Mouse (Mus musculus): ENCODE measurements around the gene Actn4. TPM values are rescaled to one million over a fixed set of nuclear protein-coding genes. Genes with fewer than 3 reads are reported as not detected.
A peak's percentile ranks its signal among the peaks of the same experiment; 100 is the strongest.

Gene Actn4
- total RNA-seq, 1 experiment from 2014 or later: 36.9 TPM

DNA sequence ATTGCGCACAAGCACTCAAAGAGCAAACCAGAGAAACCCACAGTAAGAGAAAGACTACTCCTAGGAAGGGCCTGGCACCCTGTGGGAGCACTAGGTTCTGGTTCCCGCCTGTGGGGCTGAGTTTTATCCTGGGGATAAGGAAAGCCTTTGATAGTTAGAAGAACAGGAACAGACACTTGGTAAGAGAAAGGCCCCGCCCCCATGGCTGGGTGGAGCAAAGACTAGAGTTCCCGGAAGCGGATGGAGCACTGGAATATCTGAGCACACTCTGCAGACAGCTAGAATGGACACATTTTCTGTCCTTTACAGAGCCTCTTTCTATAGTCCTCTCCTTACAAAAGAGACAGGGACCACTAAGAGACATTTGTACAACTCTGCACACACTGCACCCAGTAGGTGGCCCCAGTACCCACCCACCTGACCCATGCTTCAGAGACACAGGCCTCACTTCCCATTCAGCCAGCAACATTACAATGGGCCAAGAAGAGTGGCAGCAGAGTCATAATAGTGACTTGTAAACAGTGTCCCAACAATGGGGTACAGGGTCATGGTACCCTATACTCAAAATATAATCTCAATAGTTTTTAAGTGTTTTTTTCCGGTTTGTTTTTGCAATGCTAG, 29.6 kb downstream of the Actn4 start:
- ATAC-seq (replicated peaks; ENCODE audit: insufficient number of reproducible peaks, low FRiP score, low TSS enrichment, poor library complexity, severe bottlenecking): 0 out of 2 replicates have a peak, but pooled peaks have one; percentile 20

DNA sequence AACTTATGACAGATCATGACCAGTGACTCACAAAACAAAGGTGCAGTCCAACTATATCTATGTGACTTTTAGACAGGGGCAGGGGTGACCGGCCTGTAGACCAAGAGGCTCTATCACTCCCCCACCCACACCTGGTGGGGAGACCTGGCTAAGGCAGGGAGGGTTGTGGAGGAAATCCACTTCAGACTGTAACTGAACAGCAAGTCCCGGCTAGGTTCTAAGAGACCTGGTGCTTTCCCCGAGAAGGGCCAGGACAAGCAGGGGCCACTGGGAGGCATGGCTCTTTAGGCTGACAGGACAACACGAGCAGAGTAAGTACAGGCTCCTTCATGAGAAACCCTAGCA, 30.5 kb downstream of the Actn4 start:
- no peak for ATAC-seq (replicated peaks; ENCODE audit: insufficient number of reproducible peaks, low FRiP score, low TSS enrichment, poor library complexity, severe bottlenecking)

DNA sequence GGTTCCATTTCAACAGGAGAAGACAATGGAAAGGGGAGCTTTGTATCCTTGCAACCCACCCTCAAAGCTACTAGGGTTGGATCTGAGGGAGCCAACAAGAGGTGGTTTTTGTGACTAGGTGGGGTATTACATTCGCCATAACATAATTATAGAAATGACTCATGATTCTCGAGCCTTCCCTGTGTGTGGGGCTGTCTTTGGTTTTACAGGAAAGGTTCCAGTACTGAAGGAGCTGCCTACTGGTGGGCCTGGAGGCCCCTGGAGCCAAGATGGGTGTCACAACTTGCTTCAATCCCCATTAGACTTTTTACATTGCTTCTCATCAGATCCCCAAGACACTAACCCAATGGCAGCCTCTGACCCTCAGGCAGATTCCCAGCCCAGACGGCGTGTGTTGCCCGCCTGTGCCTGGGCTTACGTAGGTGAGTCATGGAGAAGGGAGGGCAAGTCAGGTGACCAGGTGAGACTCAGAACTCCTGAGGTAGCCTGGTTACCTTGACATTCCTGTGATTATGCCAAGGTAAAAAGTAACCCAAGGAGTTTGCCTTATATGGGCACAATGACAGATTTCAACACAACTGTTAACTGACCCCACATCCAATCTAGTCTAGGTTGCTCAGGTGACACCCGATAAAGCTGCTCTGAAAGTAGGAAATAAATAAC, 31.0 kb downstream of the Actn4 start:
- ATAC-seq (replicated peaks; ENCODE audit: insufficient number of reproducible peaks, low FRiP score, low TSS enrichment, poor library complexity, severe bottlenecking): no peak

DNA sequence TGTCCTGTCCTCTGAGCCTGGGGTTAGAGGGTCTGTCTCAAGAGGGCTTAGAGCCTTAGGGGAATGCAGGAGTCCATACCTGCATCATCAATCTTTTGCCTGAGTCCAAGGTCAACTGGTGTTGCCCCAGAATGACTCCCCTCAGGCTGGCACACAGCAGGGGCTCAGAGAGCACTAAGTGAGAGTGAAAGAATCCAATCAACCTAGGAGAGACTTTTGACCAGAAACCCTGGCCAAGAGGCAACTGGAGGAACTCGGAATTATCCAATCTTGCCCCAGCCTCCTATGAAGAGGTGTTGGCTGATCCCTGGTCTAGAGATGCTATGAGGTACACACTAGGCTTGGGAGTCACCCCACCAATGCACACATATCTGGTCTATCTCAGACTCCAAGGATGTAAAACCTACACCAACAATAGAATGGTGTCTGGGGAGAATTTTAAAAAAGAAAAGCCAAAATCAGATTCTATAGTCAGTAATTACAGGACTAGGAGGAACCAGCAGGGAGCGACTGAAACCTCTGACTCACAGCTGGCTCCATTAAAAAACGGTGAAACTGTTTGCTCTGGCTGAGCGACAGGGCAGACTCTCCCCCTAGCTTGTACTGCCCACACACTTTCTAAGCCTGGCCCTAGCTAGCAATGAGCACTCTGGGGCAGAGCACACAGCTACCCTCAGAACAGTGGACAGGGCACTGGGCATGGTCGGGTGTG, 31.7 kb downstream of the Actn4 start:
- no peak for ATAC-seq (replicated peaks; ENCODE audit: insufficient number of reproducible peaks, low FRiP score, low TSS enrichment, poor library complexity, severe bottlenecking)

DNA sequence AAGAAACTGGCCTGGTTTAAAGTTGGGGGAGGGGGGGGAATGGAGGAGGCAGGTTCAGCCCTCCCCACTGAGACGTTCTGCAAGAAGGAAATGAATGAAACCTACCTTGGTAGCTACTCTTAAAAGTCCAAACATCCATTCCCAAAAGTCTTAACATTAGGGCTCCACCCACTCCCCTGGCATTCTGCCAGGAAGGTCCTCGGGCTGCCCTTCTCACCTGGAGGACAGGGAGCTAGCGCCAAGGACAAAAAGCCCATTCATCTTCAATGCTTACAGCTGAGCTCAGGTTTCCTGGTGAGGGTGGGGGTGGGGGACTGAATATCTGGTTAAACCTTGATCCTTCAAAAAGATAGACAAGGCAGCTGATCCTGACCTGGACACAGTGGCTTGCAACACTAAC, 32.8 kb downstream of the Actn4 start:
- no peak for ATAC-seq (replicated peaks; ENCODE audit: insufficient number of reproducible peaks, low FRiP score, low TSS enrichment, poor library complexity, severe bottlenecking)

DNA sequence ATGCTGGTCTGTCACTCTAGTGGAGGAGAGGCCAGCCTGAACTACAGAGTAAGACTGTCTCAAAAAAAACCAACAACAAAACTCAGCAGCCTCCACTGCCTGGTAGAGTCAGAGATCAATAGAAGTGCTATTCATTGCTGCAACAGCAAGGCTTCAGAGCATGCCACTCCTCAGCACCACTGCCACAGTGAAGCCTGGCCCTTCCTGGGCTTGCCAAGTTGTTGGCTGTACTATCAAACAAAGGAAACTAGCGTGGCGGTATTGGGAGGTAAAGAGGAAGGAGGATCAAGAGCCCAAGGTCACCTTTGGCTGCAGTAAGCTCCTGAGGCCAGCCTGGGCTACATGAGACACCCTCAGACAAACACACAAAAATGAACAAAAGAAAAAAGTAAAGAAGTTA, 36.0 kb downstream of the Actn4 start:
- no peak for ATAC-seq (replicated peaks; ENCODE audit: insufficient number of reproducible peaks, low FRiP score, low TSS enrichment, poor library complexity, severe bottlenecking)

DNA sequence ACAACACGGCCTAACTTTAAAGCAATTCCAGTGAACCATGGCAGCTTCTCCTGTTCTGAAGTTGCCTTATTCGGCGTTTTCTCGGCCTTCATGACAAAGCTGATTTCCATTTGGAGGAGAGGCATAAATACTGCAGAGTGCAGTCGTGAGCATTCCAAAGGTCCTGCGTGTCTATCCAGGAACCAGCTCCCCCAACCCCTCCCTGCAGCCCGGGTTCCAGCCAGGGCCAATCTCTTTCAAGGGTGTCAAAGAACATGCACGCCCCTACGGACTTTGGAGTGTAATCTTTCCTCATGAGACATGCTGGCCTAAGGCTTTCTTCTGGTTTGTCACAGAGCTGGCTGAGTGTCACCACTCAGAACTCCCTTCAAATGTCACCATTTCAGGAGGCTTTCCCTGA, 36.8 kb downstream of the Actn4 start:
- ATAC-seq (replicated peaks; ENCODE audit: insufficient number of reproducible peaks, low FRiP score, low TSS enrichment, poor library complexity, severe bottlenecking): no peak

DNA sequence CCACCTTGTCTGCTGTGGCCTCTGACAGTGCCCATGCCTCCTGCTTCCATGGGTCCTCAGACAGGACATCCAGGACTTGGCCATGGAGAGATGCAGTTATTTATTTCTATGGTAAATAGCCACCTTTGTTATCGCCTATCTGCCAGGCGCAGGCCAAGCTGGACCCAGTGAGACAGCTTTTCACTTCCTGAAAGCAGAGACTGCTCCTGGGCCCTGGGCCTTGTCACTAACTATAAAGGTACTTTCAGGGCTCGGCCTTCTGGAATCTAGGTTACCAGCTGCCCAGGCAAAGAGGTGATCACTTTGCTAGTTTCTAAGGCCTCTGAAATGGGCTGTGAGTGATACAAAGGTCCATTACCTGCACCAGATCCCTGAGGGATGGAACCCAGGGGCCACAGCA, 37.3 kb downstream of the Actn4 start:
- no peak for ATAC-seq (replicated peaks; ENCODE audit: insufficient number of reproducible peaks, low FRiP score, low TSS enrichment, poor library complexity, severe bottlenecking)

DNA sequence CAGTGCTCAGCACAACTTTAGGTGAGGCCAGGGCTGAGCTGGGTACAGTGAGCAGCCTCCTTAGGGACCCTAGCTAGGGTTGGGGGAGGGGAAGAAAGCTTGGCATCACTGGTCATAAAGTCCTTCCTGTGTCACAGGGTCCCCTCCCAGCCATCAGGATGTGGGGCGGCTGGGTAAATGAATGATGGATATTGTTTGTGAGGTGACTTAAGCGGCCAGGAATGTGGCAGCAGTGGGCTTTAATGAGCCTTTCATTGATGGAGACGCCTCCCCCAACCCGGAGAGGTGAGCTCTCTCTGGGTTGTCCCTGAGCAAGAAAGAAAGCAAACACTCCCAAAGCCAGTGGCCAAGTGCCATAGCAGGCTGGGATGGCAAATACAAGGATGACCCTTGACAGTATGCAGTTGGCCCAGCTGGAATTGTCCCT, 38.3 kb downstream of the Actn4 start:
- ATAC-seq (replicated peaks; ENCODE audit: insufficient number of reproducible peaks, low FRiP score, low TSS enrichment, poor library complexity, severe bottlenecking): no peak

DNA sequence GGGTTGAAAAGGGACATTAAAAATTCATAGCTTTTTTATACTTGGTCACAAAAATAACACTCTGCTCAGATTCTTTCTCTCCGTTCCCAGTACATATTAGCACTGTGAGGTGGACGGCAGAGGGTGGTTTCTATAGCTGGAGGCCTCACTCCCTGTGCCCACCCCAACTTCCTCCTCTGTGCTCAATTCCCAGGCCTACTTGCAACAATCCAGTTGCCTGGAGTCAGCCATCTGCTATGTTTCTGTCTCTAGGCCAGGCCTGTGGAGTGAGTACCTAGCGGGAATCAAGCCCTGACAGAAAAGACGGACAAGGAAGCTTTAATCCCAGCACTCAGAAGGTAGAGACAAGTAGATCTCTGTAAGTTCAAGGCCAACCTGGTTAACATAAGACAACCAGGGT, 39.5 kb downstream of the Actn4 start:
- ATAC-seq (replicated peaks; ENCODE audit: insufficient number of reproducible peaks, low FRiP score, low TSS enrichment, poor library complexity, severe bottlenecking): no peak

DNA sequence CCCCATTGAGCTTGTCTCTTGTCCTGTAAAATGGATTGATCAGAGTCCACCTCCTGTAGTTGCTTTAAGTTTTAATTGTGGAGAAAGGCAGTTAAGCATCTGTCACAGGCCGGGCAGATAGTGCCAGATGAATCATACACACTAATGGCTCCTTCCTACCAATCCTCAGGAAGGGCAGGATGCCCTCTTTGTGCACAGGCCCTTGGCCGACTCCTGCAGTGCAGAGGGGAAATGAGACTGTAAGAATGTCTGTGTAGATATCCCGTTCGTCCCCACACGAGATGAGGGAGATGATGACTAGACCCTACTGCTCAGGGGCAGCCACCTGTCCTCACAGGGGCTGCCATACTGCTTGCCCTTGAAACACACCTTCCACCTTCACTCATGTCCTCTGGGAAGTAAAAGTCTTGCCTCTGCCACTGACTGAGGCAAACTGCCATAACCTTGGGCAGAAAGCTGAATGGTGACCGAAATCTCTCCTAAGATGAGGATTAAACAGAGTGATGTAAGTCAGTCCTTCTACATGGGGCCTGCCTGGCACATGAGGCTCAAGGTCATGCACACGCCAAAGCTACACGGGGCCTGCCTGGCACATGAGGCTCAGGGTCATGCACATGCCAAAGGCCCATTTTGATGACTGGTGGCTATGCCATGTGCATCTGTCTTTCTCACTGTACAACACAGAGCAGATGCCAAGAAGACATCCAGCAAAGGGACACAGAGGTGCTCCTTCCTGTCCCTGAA, 40.2 kb downstream of the Actn4 start:
- ATAC-seq (replicated peaks; ENCODE audit: insufficient number of reproducible peaks, low FRiP score, low TSS enrichment, poor library complexity, severe bottlenecking): no peak

DNA sequence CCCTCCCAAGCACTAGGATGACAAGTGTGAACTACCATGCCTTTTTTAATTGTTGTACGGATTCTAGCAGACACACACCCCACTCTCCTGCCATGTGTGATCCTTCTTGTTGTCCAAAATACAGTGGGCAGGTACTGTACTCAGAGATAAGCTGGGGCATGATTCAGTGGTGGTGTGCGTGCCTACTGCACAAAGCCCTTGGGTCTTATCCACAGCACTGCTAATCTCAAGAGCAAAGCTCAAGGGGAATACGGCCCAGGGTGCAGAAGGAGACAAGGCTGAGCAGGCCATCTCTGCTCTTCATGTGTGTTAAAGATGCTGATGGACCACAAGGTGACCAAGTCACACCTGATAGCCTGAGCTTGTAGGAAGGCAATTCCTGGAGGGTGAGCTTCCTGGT, 41.0 kb downstream of the Actn4 start:
- no peak for ATAC-seq (replicated peaks; ENCODE audit: insufficient number of reproducible peaks, low FRiP score, low TSS enrichment, poor library complexity, severe bottlenecking)

DNA sequence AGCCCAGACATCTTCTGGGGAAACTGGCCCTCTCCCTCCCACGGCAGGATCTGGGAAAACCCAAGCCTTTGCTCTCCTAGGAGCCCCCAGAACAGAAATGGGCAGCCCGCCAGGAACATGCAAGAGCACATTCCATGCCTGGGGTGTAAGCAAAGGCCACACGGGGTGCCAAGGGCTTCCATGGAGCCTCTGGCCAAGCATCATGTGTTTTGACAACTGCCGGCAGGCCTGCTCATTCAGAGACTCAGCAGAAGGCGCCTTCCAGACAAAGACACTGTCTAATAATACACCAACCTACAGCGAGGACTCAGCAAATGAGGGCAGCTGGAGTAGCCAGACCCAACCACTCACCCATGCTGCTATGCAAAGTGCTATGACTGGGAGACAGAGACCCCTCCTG, 42.3 kb downstream of the Actn4 start:
- ATAC-seq (replicated peaks; ENCODE audit: insufficient number of reproducible peaks, low FRiP score, low TSS enrichment, poor library complexity, severe bottlenecking): no peak

DNA sequence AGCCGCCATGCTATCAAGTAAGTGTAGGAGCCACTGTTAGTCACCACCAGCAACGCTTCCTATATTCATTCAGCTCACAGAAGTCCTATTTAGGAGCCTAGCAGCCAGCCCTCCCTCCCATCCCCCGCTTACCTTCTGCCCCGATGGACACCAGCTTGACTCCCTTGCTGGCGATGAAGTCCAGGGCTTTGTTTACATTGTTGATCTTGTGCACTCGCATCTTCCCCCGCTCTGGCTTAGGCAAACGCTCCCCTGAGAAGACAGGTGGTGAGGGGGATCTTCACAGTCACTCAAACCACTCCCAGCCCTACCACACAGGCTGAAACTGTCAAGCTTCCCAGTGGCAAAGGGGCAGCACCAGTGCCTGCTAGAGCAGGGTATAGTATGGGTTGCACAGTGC, 43.6 kb downstream of the Actn4 start:
- ATAC-seq (replicated peaks; ENCODE audit: insufficient number of reproducible peaks, low FRiP score, low TSS enrichment, poor library complexity, severe bottlenecking): no peak

DNA sequence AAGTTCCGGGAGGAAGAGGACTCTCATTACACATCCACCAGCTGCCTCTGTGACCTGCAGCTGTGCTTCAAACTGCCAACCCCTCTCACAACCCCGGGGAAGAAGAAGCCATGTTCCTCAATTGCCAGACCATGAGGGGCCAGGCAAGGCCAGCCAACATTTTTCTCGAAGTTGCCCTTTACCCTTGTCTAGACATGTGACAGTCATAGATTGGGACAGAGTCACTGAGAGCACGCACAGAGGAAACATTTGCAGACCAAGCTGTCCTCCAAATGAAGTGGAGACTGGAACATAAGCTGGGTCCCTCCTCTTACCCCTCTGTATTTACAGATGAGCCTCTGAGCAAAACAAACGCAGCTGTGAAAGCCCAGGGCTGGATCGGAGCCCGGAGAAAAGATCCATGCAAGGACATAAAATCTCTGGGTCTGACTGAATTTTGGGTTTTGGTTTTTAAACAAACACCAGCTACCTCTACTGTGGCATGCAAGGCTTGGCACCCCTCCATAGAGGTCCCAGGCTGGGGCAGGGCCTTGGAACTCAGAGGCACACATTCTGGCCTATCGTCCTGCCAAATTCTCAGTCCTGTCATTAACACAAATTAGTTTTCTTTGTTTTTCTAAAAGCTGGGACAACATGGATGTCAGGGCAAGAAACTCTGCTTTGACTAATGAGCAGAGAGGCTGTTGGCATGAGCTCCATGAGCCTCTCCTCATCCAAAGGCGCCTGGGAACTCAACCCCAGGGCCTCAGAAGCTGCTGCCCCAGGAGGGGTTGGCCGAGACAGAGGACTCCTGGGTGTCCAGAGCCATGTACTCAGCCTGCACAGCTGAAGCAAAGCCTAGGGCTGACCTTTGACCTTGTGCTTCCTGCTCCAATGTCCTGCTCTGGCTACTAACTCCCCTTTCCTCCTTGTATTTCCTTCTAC, 44.4 kb downstream of the Actn4 start:
- no peak for ATAC-seq (replicated peaks; ENCODE audit: insufficient number of reproducible peaks, low FRiP score, low TSS enrichment, poor library complexity, severe bottlenecking)

DNA sequence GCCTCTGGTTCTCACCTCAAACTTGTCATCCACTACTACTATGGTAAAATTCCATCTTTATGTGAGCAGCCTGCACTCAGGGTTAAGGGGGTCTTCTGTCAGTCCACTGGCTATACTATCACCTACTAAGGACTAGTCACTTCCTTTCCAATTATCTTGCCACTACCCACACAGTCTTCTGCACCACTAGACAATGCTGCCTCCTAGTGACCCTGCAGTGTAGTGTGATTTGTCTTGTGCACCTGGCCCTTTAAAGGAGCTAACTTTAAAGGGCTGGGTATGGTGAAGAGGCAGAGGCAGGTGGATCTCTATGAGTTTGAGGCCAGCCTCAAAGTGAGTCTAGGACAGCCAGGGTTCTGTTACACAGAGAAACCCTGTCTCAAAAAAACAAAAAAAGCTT, 45.6 kb downstream of the Actn4 start:
- no peak for ATAC-seq (replicated peaks; ENCODE audit: insufficient number of reproducible peaks, low FRiP score, low TSS enrichment, poor library complexity, severe bottlenecking)

DNA sequence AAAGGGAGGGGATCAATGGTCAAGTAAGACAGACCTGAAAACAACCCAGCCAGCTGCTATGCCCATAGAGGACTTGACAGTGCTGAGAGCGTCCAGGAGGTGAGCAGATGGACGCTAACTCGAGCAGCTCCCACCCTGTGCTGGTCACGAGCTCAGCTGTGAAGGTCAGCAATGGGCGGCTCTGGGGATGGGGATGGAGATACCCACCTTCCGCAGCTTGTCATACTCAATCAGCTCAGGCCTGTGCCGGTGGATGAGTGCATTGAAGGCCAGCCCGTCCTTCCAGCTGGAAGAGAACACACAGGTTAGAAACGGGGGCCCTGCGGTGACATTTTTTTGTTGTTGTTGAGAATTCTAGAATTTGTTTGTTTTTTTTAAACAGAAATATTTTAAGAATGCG, 49.0 kb downstream of the Actn4 start:
- ATAC-seq (replicated peaks; ENCODE audit: insufficient number of reproducible peaks, low FRiP score, low TSS enrichment, poor library complexity, severe bottlenecking): no peak

DNA sequence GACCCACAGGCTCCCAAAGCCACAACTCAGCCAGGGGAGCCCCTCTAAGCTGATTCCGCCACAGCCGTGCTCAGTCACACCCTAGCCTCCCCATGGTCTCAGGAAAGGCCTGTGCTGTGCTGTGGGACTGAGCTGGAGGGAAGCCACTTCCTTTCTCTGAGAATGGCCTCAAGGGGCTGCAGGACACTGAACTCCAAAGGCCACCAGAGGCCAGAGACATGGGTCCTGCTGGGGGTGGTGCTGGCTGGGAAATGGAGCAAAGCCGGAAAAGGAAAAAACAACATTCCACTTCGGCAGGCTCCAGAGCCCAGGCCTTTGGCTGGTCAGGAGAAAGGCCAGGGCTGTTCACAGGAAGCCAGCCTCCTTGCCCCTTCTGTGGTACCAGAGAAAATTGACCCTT, 50.5 kb downstream of the Actn4 start:
- ATAC-seq (replicated peaks; ENCODE audit: insufficient number of reproducible peaks, low FRiP score, low TSS enrichment, poor library complexity, severe bottlenecking): no peak

DNA sequence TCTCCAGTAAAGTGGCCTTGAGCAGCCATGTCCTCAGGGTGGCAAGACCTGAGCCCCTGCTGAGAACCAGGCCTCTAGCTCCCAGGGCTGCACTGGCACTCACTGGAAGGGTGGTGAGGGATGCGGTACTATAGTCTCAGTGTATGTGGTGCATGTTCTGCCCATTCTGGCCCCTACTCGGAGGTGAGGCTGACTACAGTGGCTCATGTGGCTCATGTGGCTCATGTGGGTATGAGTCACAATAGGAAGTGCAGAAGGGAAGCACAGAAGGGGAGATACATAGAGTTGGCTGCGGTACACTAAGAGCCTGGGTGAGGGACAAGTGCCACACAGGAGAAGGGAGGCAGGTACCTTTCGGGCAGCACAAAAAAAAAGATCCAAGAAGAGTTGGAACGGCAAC, 54.9 kb downstream of the Actn4 start:
- no peak for ATAC-seq (replicated peaks; ENCODE audit: insufficient number of reproducible peaks, low FRiP score, low TSS enrichment, poor library complexity, severe bottlenecking)

Measured in monocyte, adult 5-6 weeks (primary cell).